Mouse (Mus musculus): ENCODE measurements around the gene Mutyh.

Gene Mutyh

DNA sequence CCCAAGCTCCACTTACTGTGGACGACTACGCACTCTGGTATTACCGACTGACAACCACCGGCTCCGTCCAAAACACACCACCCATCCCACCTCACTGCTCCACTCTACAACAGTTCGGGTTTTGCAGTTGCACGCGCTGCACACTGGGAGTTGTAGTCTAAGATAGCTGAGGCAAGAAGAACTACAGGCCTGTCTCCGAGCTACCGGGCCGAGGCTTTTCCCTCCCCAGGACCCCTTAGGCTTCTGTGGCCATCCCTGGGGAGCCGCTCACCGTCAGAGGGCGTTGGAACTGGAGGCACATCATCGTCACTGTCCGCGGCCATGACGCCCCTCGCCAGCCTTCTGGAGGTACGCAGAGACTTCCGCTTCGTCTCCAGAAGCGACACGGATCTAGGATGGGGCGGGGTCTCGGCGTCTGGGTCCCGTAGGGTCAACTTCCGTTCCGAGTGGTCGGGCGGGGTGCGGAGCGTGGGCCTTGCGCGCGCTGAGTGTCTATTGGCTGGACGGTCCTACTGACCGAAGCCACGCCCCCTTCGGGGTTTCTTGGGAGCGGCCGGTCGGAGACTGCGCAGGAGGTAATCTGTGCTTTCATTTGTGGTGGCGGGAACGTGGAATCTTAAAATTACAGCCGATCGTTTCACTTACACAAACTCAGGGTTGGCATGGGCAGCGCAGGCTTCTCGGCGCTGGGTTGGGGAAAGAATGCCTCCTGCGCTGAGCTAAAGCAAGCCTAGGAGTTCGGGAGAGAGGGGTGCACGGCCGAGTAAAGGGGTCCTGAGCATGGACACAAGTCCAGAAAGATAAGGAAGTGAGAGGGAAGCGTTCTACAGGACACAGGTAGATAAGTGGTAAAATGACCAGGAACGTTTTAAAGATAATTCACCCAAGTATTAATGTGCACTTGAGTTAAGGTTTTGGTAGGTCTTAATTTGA is at the start of gene Mutyh, which contains the start of gene Toe1:
Gene Mutyh (plus strand): TSS at position 527 of the 933 bp plus-strand sequence.
Gene Toe1 (minus strand): TSS at position 444 of the 933 bp plus-strand sequence.
- peak; percentile 96 for DNase-seq (ENCODE audit: low read depth, low spot score)

DNA sequence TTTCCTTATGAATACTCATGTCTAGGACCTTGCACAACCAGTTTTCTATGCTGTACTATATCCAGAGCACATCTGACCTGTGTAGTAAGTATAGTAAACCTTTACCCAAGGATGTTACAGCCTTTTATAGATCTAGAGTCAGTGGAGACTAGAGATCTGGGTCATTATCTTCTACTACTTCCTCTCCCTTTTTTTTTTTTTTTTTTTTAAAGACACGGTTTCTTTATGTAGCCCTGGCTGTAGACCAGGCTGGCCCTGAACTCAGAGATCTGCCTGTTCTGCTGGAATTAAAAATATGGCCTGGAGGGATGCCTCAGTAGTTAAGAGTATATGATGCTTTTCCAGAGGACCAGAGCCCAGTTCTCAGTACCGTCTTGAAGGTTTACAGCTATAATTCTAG is 45.6 kb upstream of the Mutyh start:
- DNase-seq (ENCODE audit: low read depth, low spot score): no peak

DNA sequence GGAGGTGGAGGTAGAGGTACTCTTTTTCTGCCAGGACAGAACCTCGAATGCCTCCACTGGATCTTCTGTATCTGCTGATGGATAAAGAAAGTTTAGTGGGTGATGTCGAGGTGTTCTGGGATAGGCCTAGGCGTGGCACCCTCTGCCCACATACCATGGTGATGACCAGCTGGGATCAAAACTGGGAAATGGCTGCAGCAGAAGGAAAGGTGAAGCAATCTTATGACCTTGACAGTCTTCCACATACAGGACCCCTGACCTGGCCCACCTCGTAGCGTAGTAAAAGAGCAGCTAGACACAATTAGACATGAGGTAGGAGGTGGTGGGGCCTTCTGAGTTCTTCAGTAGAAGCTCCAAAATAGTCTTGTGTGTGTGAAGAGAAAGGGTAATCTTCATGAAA is 43.5 kb upstream of the Mutyh start:
- DNase-seq (ENCODE audit: low read depth, low spot score): no peak

DNA sequence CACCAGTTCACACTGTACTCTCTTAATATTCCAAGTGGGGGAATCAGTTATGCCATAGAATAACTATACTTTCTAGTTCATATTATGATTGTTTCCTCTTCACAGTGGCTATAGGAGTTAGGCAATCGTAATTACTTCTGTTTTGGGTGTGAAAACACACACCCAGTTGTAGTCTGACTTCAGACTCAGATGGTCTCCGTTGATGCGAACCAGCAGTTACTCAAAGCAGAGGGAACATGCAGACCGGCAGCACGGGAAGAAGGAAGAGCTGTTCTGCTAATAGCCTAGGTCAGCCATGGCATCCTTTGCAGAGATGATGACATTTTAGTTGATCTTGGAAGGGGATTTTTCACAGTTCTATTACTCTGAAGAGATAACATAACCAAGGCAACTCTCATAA is 39.0 kb upstream of the Mutyh start:
- DNase-seq (ENCODE audit: low read depth, low spot score): no peak

- DNase-seq (ENCODE audit: low read depth, low spot score): no peak
Measured at GRCm38 (mm10) chr4:116769060-116769459, 38.5 kb upstream of the Mutyh start.

GRCm38 (mm10) chr4:116776391-116776790 is 31.1 kb upstream of the Mutyh start:
- no peak for DNase-seq (ENCODE audit: low read depth, low spot score)

- DNase-seq (ENCODE audit: low read depth, low spot score): no peak
Measured at GRCm38 (mm10) chr4:116777079-116777478, 30.4 kb upstream of the Mutyh start.

- DNase-seq (ENCODE audit: low read depth, low spot score): no peak
Measured at GRCm38 (mm10) chr4:116780541-116780940, 27.0 kb upstream of the Mutyh start.

DNA sequence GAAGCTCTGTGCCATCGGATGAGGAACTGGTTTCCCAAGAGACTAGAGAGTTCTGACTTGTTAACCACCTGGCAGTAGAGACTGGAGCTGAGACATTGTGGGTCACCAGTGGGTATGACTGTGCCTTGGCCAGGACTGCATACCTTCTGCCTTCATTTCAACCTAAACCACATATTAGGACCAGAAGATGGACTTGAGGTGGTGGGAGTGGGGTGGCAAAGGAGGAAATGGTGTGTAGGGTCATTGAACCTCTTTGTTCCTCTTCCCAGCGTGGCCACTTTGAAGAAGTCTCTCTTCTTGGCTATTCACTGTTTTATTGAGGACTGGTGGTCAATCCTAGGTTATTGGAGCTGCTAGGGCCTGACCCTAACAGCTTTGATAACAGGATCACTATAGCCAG is 26.2 kb upstream of the Mutyh start:
- DNase-seq (ENCODE audit: low read depth, low spot score): no peak

DNA sequence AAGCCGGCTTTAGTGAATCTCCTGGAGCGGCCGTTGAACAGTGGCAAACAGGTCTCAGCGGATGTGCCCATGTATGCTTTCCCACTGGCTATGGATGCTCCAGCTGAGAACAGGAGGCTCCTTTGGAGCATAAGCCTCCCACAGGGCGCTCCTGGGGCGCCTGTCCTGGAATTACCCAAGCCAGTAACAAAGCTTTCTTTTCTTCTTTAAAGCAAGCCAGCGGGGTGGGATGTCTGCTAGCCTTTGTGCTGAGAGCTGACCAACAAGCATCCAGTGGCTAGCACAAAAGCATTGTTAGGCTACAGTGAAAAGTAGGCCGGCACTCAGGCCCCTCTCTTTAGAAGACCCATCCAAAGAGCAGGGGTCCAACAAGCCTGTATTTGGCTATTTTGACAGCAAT is 25.4 kb upstream of the Mutyh start:
- no peak for DNase-seq (ENCODE audit: low read depth, low spot score)

DNA sequence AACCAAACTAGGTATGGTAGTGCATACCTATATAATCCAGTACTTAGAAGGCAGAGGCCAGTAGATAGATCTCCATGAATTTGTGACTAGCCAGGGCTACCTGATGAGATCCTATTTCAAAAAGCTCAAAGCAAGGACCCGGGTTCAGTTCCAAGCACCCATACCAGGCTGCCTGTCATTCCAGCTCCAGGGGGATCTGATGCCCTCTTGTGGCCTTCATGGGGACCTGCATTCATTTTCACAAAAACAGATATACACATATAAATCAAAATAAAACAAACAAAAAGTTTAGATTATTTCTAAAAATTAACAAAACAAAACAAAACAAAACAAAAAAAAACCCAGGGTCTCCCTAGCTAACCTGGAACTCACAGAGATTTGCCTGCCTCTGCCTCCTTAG is 20.9 kb upstream of the Mutyh start:
- DNase-seq (ENCODE audit: low read depth, low spot score): no peak

DNA sequence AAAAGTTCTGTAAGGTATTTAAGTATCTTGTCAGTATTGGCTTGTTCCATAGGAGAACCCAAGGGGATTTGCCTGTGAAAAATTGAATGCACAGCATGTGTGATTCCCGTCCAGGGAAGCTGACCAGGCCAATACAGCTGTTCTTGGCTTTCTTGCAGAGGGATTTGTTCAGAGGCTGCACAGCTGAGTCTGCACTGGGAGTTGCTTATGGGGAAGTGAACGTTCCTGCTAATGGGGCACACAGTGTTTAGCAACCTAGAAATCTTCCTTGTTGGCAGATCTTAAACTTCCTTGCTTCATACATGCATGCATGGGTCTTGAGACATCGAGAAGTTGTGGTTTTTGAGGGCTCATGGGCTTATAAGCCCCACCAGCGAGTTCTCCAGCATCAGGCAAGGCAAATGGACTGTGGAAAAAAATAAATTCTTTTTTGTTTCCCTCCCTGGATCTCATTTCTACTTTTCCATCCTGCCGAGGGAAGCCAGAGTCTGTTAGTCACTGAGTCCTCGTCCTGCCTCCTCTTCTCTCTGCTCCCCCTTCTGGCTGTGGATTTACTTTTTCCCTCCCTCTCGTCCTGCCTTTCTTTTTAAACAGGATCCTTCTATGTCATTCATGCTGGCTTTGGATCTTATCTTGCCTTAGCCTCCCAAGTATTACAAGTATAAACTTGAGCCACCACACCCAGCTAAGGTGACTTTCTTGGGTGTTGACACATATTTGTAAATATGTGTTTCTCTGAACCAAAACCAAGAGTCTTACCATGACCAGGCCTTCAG is 19.4 kb upstream of the Mutyh start:
- no peak for DNase-seq (ENCODE audit: low read depth, low spot score)

- peak; percentile 82 for DNase-seq (ENCODE audit: low read depth, low spot score)
Measured at GRCm38 (mm10) chr4:116788956-116789355, 18.6 kb upstream of the Mutyh start.

DNA sequence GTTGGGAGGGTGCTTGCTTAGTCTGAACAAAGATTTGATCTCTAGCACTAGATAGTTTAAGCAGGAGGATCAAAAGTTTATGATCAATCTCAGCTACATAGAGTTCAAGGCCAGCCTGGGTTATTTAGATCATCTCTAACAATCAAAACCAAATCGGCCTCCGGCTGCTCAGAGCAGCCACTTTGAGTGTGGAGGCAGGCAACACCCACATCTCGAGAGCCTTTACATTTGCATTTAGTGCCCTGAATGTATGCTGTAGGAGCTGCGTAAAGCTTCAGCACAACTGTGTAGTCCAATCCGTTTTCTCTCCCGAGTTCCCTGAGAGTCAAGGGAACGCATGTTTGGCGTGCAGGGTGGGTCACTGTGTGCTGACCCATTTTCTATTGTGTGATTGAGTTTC is 15.1 kb upstream of the Mutyh start:
- DNase-seq (ENCODE audit: low read depth, low spot score): no peak

- no peak for DNase-seq (ENCODE audit: low read depth, low spot score)
Measured at GRCm38 (mm10) chr4:116794273-116794672, 13.2 kb upstream of the Mutyh start.

DNA sequence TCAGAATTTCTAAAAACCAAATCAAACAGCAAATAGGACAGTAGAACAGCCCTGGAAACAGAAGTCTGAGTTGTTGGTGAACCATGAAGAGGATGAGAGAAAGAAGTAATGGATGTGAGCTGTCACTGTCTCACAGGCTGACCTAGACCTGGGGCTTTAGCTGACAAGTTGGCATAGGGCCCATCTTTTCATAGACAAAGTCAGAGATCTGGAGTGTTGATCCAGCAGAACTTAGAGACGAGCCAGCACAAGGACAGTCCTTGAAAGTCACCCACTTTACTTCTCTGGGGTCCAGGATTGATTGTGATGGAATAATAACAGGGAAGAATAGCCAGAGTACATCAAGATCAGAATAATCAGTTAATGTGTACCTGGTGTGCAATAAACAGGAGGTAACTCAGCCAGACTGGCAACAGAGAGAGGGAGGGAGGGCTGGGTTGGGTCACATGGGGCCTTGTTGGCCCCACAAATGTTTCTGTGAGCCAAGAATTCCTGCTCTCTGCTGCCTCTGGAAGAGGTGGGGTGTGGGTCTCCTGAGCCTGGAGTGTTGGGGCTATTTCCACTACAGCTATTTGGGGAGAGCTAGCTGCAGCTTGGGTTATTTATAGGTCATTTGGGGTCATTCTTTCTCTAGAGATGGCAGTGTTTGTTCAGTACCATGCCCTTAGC is 10.9 kb upstream of the Mutyh start:
- DNase-seq (ENCODE audit: low read depth, low spot score): no peak

DNA sequence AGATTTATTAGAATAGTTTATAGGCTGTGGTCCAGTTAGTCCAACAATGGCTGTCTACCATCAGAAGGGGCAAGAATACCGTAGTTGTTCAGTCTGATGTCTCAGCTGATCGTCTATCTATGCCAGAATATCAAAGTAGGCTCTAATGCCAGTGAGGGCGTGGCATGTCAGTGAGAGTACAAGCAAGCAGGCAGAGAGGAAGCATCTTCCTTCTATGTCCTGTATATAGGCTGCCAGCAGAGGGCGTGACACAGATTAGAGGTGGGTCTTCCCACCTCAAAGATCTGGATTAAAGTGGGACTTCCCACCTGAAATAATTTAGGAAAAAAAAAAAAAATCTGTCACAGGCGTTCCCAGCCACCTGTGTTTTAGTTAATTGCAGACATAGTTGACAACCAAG is 7.6 kb upstream of the Mutyh start:
- DNase-seq (ENCODE audit: low read depth, low spot score): peak; percentile 41

GRCm38 (mm10) chr4:116811012-116811411 is 3.5 kb downstream of the Mutyh start:
- no peak for DNase-seq (ENCODE audit: low read depth, low spot score)

DNA sequence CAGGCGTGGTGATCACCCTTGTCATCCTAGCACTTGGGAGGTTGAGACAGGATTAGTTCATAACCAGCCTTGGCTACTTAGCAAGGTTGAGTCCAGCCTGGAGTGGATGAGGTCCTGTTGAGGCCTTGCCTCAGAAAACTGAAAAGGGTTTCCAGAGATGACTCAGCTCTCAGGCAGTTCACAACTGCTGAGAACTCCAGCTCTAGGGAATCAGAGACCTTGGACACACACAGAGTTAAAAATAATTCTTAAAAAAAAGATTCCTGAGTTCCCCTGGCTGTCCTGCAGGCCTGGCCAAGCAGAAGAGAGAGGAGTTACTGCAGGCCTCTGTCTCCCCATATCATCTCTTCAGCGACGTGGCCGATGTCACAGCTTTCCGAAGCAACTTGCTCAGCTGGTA is 7.8 kb downstream of the Mutyh start:
- no peak for DNase-seq (ENCODE audit: low read depth, low spot score)

- DNase-seq (ENCODE audit: low read depth, low spot score): no peak
Measured at GRCm38 (mm10) chr4:116817486-116817885, 10.0 kb downstream of the Mutyh start.

DNA sequence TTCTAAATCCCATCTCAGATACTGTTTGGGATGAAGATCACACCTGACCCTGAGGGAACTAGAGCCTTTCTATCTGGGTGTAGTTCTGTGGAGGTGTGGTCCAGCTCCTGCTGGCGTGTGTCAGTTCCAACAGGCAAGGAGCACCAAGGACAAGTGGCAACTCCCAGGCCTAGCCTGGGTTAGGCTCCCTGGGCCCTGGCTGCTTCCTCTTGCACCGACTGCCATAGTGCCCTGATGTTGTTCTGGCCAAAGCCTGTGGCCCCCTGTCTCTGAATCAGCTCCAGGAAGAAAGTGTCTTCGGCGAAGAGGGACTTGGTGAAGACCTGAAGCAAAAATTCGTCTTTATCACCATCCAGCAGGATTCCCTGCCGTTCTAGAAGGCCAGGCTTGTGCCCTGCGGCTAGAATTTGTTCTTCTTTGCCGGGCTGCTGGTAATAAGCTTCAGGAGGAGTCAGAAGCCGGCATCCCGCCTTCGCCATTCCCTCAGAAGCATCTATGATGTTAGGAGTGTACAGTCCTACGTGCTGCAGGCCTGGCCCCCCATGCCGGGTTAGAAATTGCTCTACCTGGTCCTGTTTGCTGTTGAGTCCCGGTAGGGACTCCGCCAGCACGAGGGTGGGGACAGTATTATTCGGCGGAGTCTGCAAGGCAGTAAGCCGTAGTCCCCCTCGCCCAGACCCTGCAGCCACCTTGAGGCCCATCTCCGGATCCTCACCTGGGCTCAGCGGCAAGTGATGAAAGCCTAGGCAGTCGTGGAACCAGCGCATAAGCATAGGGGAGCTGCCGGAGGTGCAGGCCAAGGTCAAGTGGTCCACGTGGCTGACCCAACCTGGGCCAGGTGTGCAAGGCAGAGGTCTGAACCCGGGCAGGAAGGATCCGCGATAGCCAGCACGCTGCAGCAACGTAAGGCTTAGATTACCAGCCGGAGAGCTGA is 12.7 kb downstream of the Mutyh start:
- DNase-seq (ENCODE audit: low read depth, low spot score): no peak

Data from CD4-positive helper T cell, adult 2 months (primary cell).